Mouse (Mus musculus) yolk sac, embryonic 10.5 days (tissue): Measurements from ENCODE around the gene Calcrl.

Source experiments
- DNase-seq: peaks from one replicate; pipeline ENCODE4 v3.0.0-alpha.2; 2017; ENCODE audit warnings: low spot score

The Calcrl gene

GRCm38 (mm10) chr2:84316185-84316805 lies 108.9 kb downstream of the Calcrl start:
- no peak for DNase-seq

DNA sequence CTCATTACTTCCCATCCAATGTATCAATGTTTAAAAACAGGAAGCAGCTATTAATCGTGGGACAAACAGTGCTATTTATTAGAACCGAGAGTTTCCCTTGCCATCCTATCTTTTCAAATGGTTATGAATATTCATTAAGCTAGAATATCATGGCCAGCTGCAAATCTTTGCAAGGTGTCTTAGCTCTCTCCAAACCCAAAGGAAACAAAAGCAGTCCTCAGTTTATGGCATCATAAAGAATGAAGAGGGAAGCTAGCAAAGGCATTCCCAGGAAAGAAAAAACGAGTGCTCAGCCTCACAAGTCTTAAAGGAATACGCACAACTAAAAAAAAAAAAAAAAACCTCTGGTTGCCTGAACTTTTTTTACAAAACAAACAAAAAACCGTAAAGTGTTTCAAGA lies 128.7 kb downstream of the Calcrl start:
- no peak for DNase-seq

DNA sequence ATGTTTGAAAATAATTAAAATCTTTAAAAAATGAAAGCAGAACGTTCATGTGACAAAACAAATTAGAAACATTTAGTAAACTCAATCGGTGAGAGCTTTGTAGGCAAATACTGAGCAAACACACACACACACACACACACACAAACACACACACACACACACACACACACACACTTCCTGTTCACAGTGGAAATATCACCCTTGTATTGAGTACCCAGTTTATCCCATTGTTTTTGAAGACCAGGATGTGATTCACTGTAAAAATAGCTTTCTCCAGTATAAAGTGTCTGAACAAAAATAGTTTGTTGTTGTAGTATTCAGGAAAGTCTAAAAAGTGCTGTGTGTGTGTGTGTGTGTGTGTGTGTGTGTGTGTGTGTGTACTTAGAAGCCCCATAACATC lies 130.1 kb downstream of the Calcrl start:
- DNase-seq: no peak

DNA sequence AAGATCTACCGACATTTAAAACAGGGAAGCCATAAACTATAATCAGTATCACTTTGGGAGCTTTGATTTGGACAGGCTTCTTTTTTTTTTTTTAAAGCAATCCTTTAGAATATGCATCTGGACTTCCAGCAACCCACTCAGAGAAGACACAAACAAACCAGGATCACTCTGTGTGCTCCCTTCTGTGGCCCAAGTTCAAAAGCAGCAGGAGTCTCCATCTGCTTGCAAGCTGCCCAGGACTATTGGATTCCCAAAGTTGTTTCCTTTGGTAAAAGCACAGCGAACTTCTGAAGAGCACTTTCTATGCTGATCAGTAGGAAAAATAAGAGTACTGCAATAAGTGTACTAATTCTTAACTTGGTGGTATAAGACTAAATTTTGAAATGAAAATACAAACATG lies 130.6 kb downstream of the Calcrl start:
- DNase-seq: no peak

- no peak for DNase-seq
Measured at GRCm38 (mm10) chr2:84292351-84293000, 132.7 kb downstream of the Calcrl start.

- DNase-seq: no peak
Measured at GRCm38 (mm10) chr2:84288940-84289557, 136.2 kb downstream of the Calcrl start.
